Mouse (Mus musculus) bone marrow, adult 2 months (tissue): ENCODE data around the gene Lbh. TPM values are rescaled to one million over a fixed set of nuclear protein-coding genes. Genes with fewer than 3 reads are reported as not detected.

Experiments
- H3K27ac ChIP-seq: fragments of 200-500 bp; 2 replicates; pipeline ENCODE4 v1.5.1; 2012; ENCODE audit warnings: low read depth, mild to moderate bottlenecking, control low read depth, inconsistent platforms, low read length; ENCODE audit not compliant: control insufficient read depth, poor library complexity, insufficient read depth
- H3K4me1 ChIP-seq: fragments of 200-500 bp; 2 replicates; pipeline ENCODE4 v1.6.1; 2011; ENCODE audit warnings: low read length; ENCODE audit not compliant: control insufficient read depth, insufficient read depth
- H3K4me3 ChIP-seq: fragments of 200-500 bp; replicated peaks from 2 replicates; pipeline ENCODE3; 2011; ENCODE audit warnings: mild to moderate bottlenecking, low read depth, low read length, control low read depth; ENCODE audit not compliant: control insufficient read depth
- CTCF ChIP-seq: fragments of 200-500 bp; IDR thresholded peaks from 2 replicates; pipeline ENCODE4 v1.5.1; 2011; ENCODE audit warnings: low read length, control low read depth; ENCODE audit not compliant: control insufficient read depth, insufficient read depth
- POLR2A ChIP-seq: fragments of 200-500 bp; IDR thresholded peaks from 2 replicates; pipeline ENCODE4 v1.6.1; 2011; ENCODE audit warnings: low read depth, mild to moderate bottlenecking, control low read depth, low read length, borderline replicate concordance; ENCODE audit not compliant: control insufficient read depth
- WGBS: fragments of 180-500 bp; shearing (Covaris S2); methylation state at CpG from one replicate; pipeline ENCODE4 v1.1.7; 2018; 5-methylcytosine and 5-hydroxymethylcytosine counted together
- polyA plus RNA-seq: library from polyadenylated mRNA; stranded (reverse); fragments of >200 nt; gene quantifications from 2 replicates; pipeline ENCODE4 v1.2.4, GENCODE M21; 2011; ENCODE audit warnings: low replicate concordance; ENCODE audit not compliant: missing spikeins, insufficient read depth, insufficient read length

The Lbh gene
- polyA plus RNA-seq, 1 experiment: 31.8 TPM

GRCm38 (mm10) chr17:72906231-72906896, 11.7 kb upstream of the Lbh start:
- WGBS: 69% methylated on average over 10 of the region's 10 CpGs
- no peak overlapping the region for H3K4me3 ChIP-seq
- H3K4me1 ChIP-seq: no peaks in the 10 kb centered on the region
- H3K27ac ChIP-seq: no peak overlapping the region
- TF ChIP-seq POLR2A (no peak), CTCF (no peak)

GRCm38 (mm10) chr17:72907211-72907610, 10.9 kb upstream of the Lbh start:
- Histone ChIP-seq H3K27ac (no peak overlapping the region), H3K4me1 (no peaks in the 10 kb centered on the region), H3K4me3 (no peak overlapping the region)
- 78% methylated on average over 9 of the region's 9 CpGs for WGBS
- no peak for TF ChIP-seq POLR2A
- TF ChIP-seq CTCF: no peak

GRCm38 (mm10) chr17:72907777-72908176, 10.3 kb upstream of the Lbh start:
- no peak for TF ChIP-seq CTCF
- no peak for TF ChIP-seq POLR2A
- 91% methylated on average over 8 of the region's 8 CpGs for WGBS
- no peak overlapping the region for H3K4me3 ChIP-seq
- no peaks in the 10 kb centered on the region for H3K4me1 ChIP-seq
- no peak overlapping the region for H3K27ac ChIP-seq

GRCm38 (mm10) chr17:72908561-72908960, 9.5 kb upstream of the Lbh start:
- Histone ChIP-seq H3K4me1 (no peaks in the 10 kb centered on the region), H3K4me3 (no peak overlapping the region), H3K27ac (no peak overlapping the region)
- no peak for TF ChIP-seq POLR2A
- no peak for TF ChIP-seq CTCF
- 77% methylated on average over 3 of the region's 3 CpGs for WGBS

- Histone ChIP-seq H3K4me1 (no peaks in the 10 kb centered on the region), H3K27ac (no peak overlapping the region), H3K4me3 (no peak overlapping the region)
- 67% methylated on average over 7 of the region's 7 CpGs for WGBS
- TF ChIP-seq CTCF (no peak), POLR2A (no peak)
Measured at GRCm38 (mm10) chr17:72909061-72909852, 8.8 kb upstream of the Lbh start.

GRCm38 (mm10) chr17:72911283-72911682, 6.8 kb upstream of the Lbh start:
- WGBS: 85% methylated on average over 11 of the region's 11 CpGs
- H3K27ac ChIP-seq: no peak overlapping the region
- no peak overlapping the region for H3K4me3 ChIP-seq
- H3K4me1 ChIP-seq: no peaks in the 10 kb centered on the region
- TF ChIP-seq POLR2A (no peak), CTCF (no peak)

- H3K4me1 ChIP-seq: no peaks in the 10 kb centered on the region
- TF ChIP-seq POLR2A (no peak), CTCF (no peak)
- no peak overlapping the region for H3K4me3 ChIP-seq
- H3K27ac ChIP-seq: no peak overlapping the region
- WGBS: 85% methylated on average over 1 of the region's 1 CpGs
Measured at GRCm38 (mm10) chr17:72911751-72912150, 6.4 kb upstream of the Lbh start.

GRCm38 (mm10) chr17:72914082-72914481, 4.0 kb upstream of the Lbh start:
- WGBS: 61% methylated on average over 2 of the region's 2 CpGs
- Histone ChIP-seq H3K4me3 (no peak overlapping the region), H3K27ac (no peak overlapping the region), H3K4me1 (no peaks in the 10 kb centered on the region)
- TF ChIP-seq CTCF (no peak), POLR2A (no peak)
